Mouse (Mus musculus) stomach, postnatal 0 days (tissue): ENCODE data around the gene Crybg1.

Experiments used
- CTCF ChIP-seq: IDR thresholded peaks from 2 replicates; pipeline ENCODE4 v1.5.1; 2016; ENCODE audit warnings: antibody characterized with exemption, low read depth, mild to moderate bottlenecking, moderate library complexity
- EP300 ChIP-seq: optimal IDR thresholded peaks from 2 replicates; pipeline ENCODE3; 2016; ENCODE audit warnings: antibody characterized with exemption

DNA sequence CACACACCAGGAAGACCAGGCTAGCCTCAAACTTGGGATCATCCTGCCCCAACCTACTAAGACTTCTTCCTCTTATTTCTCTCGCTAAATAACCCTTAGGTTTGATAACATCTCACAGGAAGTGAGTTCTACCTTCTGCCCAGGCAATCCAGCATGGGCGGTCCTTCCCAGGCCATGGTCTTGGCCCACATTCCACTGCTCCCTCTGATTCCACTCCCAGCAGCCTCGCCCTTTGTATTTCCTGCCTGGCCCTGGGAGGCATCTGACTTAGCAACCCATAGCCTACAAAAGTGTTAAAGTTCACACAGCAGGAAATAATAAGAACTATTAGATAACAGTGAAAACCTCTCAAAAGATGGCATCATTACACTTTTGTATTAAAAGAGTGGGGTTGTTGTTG, 171.3 kb downstream of the Crybg1 start:
- no peak for TF ChIP-seq EP300
- no peak for TF ChIP-seq CTCF
